Mouse (Mus musculus): ENCODE measurements around the gene Pygo2. TPM values are rescaled to one million over a fixed set of nuclear protein-coding genes. Genes with fewer than 3 reads are reported as not detected.
A peak's percentile ranks its signal among the peaks of the same experiment; 100 is the strongest.

Gene Pygo2
- 38.7 and 42.0 TPM in 2 replicates for polyA plus RNA-seq (2015; fragmentation: Nextera tagmentation; extraction: Ambion mirVana)

- H3K4me3 ChIP-seq, result peak within 1 kb of the TSS; percentile 97
- ATAC-seq (ENCODE audit: low FRiP score), result peak; percentile 98
- peak within 1 kb of the TSS; percentile 97 for H3K9ac ChIP-seq
- H3K27ac ChIP-seq, result peak within 1 kb of the TSS; percentile 93
- no peaks in the 10 kb centered on the region for H3K9me3 ChIP-seq
- 3% methylated on average over 63 of the region's 68 CpGs for WGBS
- no peaks in the 10 kb centered on the region for H3K27me3 ChIP-seq
- H3K4me1 ChIP-seq (replicated peaks), result peaks cover 26% of the 10 kb centered on the region
- peak within 1 kb of the TSS; percentile 87 for H3K4me2 ChIP-seq
- peaks cover 43% of the 10 kb centered on the region for H3K36me3 ChIP-seq
Observed at GRCm38 (mm10) chr3:89430171-89431159, at the start of gene Pygo2. TSS of gene Pygo2 (plus strand) at chr3:89430214.

- Histone ChIP-seq H3K4me3 (no peak overlapping the region), H3K9ac (no peak overlapping the region), H3K27me3 (no peaks in the 10 kb centered on the region), H3K9me3 (no peaks in the 10 kb centered on the region), H3K4me1 (replicated peaks) (peaks cover 22% of the 10 kb centered on the region), H3K36me3 (no peaks in the 10 kb centered on the region), H3K27ac (no peak overlapping the region), H3K4me2 (no peak overlapping the region)
- ATAC-seq (ENCODE audit: low FRiP score), result no peak
- WGBS, result 95% methylated on average over 14 of the region's 14 CpGs
Observed at GRCm38 (mm10) chr3:89380291-89380690, 49.7 kb upstream of the Pygo2 start.

- H3K4me3 ChIP-seq, result no peak overlapping the region
- H3K4me2 ChIP-seq, result no peak overlapping the region
- no peak overlapping the region for H3K27ac ChIP-seq
- ATAC-seq (ENCODE audit: low FRiP score), result no peak
- no peak overlapping the region for H3K9ac ChIP-seq
- peaks cover 22% of the 10 kb centered on the region for H3K4me1 ChIP-seq (replicated peaks)
- no peaks in the 10 kb centered on the region for H3K36me3 ChIP-seq
- no peaks in the 10 kb centered on the region for H3K9me3 ChIP-seq
- 0 out of 2 replicates have a peak, but pooled peaks cover under 1% of the 10 kb centered on the region for H3K27me3 ChIP-seq
- 92% methylated on average over 18 of the region's 18 CpGs for WGBS
Observed at GRCm38 (mm10) chr3:89380711-89381110, 49.3 kb upstream of the Pygo2 start.

- ATAC-seq (ENCODE audit: low FRiP score), result no peak
- H3K9ac ChIP-seq, result no peak overlapping the region
Observed at GRCm38 (mm10) chr3:89381233-89381632, 48.8 kb upstream of the Pygo2 start.

DNA sequence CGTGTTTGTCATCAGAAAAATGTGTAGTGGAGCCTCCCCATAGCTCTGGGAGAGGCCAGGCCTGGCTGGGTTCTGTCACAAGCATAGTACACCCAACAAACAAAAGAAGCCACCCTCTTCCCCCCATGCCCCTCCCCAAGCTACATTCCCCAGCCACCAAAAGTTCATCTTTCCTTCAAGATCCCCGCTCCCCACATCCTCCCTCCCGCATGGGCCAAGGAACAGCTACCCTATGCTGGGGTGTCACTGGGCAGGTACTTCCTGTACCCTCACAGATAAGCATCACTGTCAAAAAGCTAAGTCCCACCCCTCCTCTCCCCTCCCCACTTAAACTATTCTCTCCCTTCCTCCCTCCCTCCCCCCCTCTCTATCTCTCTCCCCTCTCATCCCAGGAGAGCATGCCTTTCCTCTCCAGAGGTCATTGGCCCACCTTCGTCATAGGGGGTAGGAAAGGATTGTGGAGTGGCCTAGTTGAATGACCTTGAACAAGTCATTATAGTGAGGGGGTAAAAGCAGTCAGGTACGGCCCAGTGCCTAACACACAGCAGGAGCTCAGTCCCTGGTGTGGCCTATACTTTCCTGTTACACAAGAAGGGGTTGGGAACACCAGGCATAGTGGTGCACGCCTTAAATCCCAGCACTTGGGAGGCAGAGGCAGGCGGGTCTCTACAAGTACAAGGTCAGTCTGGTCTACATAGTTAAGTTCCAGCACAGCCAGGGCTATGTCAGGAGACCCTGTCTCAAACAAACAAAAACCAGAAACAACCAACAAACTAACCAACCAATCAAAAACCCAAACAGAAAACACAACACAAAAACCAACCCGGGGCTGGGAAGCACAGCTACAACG, 47.8 kb upstream of the Pygo2 start:
- no peaks in the 10 kb centered on the region for H3K36me3 ChIP-seq
- WGBS, result 86% methylated on average over 9 of the region's 9 CpGs
- H3K4me2 ChIP-seq, result no peak overlapping the region
- H3K4me1 ChIP-seq (replicated peaks), result peaks cover 29% of the 10 kb centered on the region
- 0 out of 2 replicates have a peak, but pooled peaks cover 8% of the 10 kb centered on the region for H3K27me3 ChIP-seq
- no peaks in the 10 kb centered on the region for H3K9me3 ChIP-seq
- no peak overlapping the region for H3K4me3 ChIP-seq
- ATAC-seq (ENCODE audit: low FRiP score), result no peak
- H3K27ac ChIP-seq, result no peak overlapping the region
- no peak overlapping the region for H3K9ac ChIP-seq

More at GRCm38 (mm10) chr3:89381233-89381632, 48.8 kb upstream of the Pygo2 start:
- no peak overlapping the region for H3K27ac ChIP-seq
- H3K4me2 ChIP-seq, result no peak overlapping the region
- no peak overlapping the region for H3K4me3 ChIP-seq
- peaks cover 22% of the 10 kb centered on the region for H3K4me1 ChIP-seq (replicated peaks)
- WGBS, result 85% methylated on average over 11 of the region's 11 CpGs
- 0 out of 2 replicates have a peak, but pooled peaks cover 6% of the 10 kb centered on the region for H3K27me3 ChIP-seq
- H3K36me3 ChIP-seq, result no peaks in the 10 kb centered on the region
- no peaks in the 10 kb centered on the region for H3K9me3 ChIP-seq

DNA sequence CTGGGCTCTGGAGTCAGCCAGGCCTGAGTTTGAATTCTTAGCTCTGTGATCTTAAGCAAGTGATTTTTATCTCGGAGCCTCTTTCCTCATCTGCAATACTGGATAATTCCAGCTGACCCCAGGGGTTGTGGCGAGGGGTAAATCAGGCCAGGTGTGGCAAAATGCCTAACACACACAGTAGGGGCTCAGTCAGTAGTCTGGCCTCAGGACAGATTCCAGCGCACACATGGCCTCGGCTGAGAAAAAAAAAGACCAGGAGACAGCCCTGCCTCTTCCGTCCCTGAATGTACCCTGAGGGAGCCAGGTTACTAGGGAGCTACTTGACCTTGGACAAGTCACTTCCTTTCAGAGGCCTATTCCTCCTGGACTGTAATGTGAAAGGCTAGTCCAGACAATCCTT, 47.1 kb upstream of the Pygo2 start:
- Histone ChIP-seq H3K9ac (no peak overlapping the region), H3K4me1 (replicated peaks) (peaks cover 28% of the 10 kb centered on the region), H3K36me3 (no peaks in the 10 kb centered on the region), H3K27me3 (0 out of 2 replicates have a peak, but pooled peaks cover 13% of the 10 kb centered on the region), H3K9me3 (no peaks in the 10 kb centered on the region), H3K27ac (no peak overlapping the region), H3K4me3 (no peak overlapping the region), H3K4me2 (no peak overlapping the region)
- WGBS, result 85% methylated on average over 5 of the region's 5 CpGs
- ATAC-seq (ENCODE audit: low FRiP score), result no peak

DNA sequence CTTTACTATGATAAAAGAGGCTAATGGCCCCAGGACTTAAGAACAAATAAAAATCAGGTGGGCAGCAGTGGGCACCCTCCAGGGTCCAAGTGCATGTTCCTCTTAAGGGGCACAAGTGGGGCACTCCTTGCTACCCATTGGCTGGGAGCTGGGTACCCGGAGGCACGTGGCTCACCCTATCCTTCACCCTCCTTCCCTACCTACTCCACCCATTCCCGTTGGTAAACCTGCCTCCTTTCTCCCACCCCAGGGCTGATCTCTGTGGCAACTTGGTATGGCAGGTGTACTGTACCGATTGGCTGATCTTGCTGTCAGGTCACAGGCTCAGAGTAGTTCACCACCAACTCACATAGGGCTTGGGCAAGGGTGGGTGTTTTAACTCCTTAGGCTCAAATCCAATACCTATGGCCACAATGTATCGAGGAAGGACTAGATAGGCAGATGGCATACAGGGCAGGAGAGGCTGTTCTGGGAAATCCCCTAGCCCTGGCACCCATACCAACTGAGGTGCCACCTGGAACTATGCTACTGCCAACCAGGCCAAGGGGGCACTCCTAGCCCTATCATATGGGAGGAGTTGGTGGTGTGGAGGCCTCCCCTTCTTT, 46.3 kb upstream of the Pygo2 start:
- Histone ChIP-seq H3K9ac (no peak overlapping the region), H3K4me1 (replicated peaks) (peaks cover 26% of the 10 kb centered on the region), H3K36me3 (no peaks in the 10 kb centered on the region), H3K27ac (no peak overlapping the region), H3K9me3 (no peaks in the 10 kb centered on the region), H3K4me3 (no peak overlapping the region), H3K4me2 (no peak overlapping the region), H3K27me3 (0 out of 2 replicates have a peak, but pooled peaks cover 13% of the 10 kb centered on the region)
- 90% methylated on average over 5 of the region's 5 CpGs for WGBS
- no peak for ATAC-seq (ENCODE audit: low FRiP score)

- no peak overlapping the region for H3K4me2 ChIP-seq
- no peaks in the 10 kb centered on the region for H3K9me3 ChIP-seq
- H3K4me3 ChIP-seq, result no peak overlapping the region
- no peak overlapping the region for H3K9ac ChIP-seq
- H3K4me1 ChIP-seq (replicated peaks), result peaks cover 18% of the 10 kb centered on the region
- no peak overlapping the region for H3K27ac ChIP-seq
- H3K27me3 ChIP-seq, result 0 out of 2 replicates have a peak, but pooled peaks cover 13% of the 10 kb centered on the region
- ATAC-seq (ENCODE audit: low FRiP score), result no peak
- no peaks in the 10 kb centered on the region for H3K36me3 ChIP-seq
- 73% methylated on average over 12 of the region's 12 CpGs for WGBS
Observed at GRCm38 (mm10) chr3:89384331-89385076, 45.5 kb upstream of the Pygo2 start.

DNA sequence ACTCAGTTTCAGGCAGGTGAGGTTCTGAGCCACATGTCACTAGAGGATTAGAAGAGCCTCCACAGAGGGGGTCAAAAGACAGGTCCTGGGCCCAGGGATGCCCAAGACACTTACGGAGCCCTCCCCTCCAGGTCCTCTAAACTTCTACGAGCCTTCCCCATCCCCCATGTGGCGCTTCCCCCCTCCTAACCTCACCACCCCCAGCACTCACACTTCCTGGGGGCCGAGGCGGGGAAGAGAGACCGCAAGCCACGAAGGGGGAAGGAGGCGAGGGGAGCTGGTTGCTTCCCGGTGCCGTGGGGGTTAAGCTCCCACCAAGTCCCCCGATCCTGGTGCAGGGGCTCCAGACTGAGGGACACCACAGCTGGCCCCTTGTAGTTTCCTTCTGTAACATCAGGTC, 44.6 kb upstream of the Pygo2 start:
- H3K36me3 ChIP-seq, result no peaks in the 10 kb centered on the region
- H3K27ac ChIP-seq, result no peak overlapping the region
- H3K9ac ChIP-seq, result no peak overlapping the region
- ATAC-seq (ENCODE audit: low FRiP score), result no peak
- peaks cover 13% of the 10 kb centered on the region; the same call in 1 of the 2 replicates for H3K27me3 ChIP-seq
- 60% methylated on average over 11 of the region's 11 CpGs for WGBS
- H3K4me1 ChIP-seq (replicated peaks), result peaks cover 21% of the 10 kb centered on the region
- no peak overlapping the region for H3K4me3 ChIP-seq
- no peak overlapping the region for H3K4me2 ChIP-seq
- no peaks in the 10 kb centered on the region for H3K9me3 ChIP-seq

- Histone ChIP-seq H3K9me3 (no peaks in the 10 kb centered on the region), H3K9ac (0 out of 2 replicates have a peak overlapping the region, but pooled peaks have one; percentile 13), H3K4me3 (no peak overlapping the region), H3K27me3 (peaks cover 16% of the 10 kb centered on the region), H3K36me3 (no peaks in the 10 kb centered on the region), H3K4me2 (no peak overlapping the region), H3K4me1 (replicated peaks) (peaks cover 33% of the 10 kb centered on the region), H3K27ac (no peak overlapping the region)
- WGBS, result 53% methylated on average over 17 of the region's 17 CpGs
- no peak for ATAC-seq (ENCODE audit: low FRiP score)
Observed at GRCm38 (mm10) chr3:89386438-89387420, 43.3 kb upstream of the Pygo2 start.

Measured in hindbrain, embryonic 13.5 days (tissue).